Mouse (Mus musculus) left cerebral cortex, postnatal 36 days (tissue): ENCODE results near the gene Nol10. TPM values are rescaled to one million over a fixed set of nuclear protein-coding genes. Genes with fewer than 3 reads are reported as not detected.
"Not testable (repeated sequence)": the region's sequence is repeated elsewhere in the genome, so short reads cannot be mapped to it uniquely, and the experiment has no call there.

Experiments
- DNase-seq, 2 experiments: peaks; one replicate each; pipeline ENCODE4 v3.0.0; 2021 to 2022; ENCODE audit warnings: low spot score in 2 of 2, mixed read lengths in 1 of 2
- intact Hi-C: fragments of 180-260 bp; cut with DNase I; formaldehyde crosslinking; loops from one replicate; pipeline ENCODE4 v1.15.1; 2025
- total RNA-seq, 2 experiments: library from RNA; stranded (reverse); gene quantifications; 2 replicates each; pipeline ENCODE4 v1.2.3; 2021

Nol10 gene
- total RNA-seq, 2 experiments from 2014 or later: 18.5 to 20.3 TPM

GRCm38 (mm10) chr12:17445251-17445650, 97.0 kb downstream of the Nol10 start:
- intact Hi-C loops: no loop called here
- DNase-seq: no peak

DNA sequence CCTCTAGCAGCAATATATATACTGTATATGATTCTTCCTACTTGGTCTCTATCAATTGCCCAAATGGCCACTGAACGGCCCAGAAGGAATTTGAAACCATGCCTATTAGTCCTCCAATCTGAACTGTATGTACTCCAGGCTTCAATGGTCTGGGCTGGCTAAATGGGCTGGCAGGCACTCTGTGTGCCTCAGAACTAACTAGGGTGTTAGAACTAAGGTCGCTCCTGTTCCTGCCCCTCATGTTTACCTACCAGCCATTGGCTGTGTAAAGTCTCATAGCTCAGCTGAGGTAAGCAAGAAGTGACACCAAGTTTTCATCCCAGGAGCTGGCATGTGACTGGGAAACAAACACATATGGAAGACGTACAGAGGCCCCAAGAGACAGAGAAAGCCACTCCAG, 100.5 kb downstream of the Nol10 start:
- intact Hi-C loops: no loop called here
- DNase-seq: no peak

- intact Hi-C loops: no loop called here
- no peak for DNase-seq
Observed at GRCm38 (mm10) chr12:17449661-17450091, 101.4 kb downstream of the Nol10 start.

DNA sequence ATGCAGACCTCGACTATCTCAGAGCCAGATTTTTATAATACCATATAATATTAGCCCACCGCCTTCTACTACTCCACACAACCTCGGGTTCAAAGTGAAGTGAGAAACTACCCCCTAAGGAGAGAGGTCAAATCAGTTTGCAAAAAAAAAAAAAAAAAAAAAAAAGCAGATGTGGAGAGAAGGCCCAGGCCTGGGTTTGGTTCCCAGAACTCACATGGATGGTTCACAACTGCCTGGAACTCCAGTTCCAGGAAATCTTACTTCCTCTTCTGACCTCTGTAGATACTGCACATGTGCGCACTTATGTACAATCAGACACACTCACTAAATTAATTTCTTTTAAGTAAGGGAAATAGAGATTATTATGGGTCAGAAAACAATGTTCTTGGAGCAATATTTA, 102.2 kb downstream of the Nol10 start:
- DNase-seq: no peak
- intact Hi-C loops: no loop called here

GRCm38 (mm10) chr12:17450908-17451307, 102.7 kb downstream of the Nol10 start:
- DNase-seq: no peak
- intact Hi-C loops: no loop called here

DNA sequence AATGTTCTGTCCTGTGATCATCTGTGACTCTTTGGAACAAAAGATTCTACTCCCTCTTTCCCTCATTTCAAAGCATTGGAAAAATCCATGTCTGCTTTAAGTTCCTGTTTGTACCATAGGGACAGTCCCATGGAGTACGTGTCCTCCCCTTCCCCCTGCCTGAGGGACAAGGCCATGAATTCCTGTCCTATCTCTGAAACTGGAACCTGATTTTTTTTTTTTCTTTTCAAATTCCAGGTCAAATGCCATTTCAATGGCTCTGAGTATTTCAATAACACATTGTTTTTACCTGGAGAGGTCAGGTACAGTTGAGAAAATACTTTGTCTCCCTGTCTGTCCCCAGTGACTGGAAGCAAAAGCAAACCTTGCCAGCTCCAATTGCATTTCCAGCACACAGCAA, 104.0 kb downstream of the Nol10 start:
- DNase-seq: no peak
- intact Hi-C loops: no loop called here

GRCm38 (mm10) chr12:17453918-17454317, 105.7 kb downstream of the Nol10 start:
- DNase-seq: no peak
- intact Hi-C loops: no loop called here

DNA sequence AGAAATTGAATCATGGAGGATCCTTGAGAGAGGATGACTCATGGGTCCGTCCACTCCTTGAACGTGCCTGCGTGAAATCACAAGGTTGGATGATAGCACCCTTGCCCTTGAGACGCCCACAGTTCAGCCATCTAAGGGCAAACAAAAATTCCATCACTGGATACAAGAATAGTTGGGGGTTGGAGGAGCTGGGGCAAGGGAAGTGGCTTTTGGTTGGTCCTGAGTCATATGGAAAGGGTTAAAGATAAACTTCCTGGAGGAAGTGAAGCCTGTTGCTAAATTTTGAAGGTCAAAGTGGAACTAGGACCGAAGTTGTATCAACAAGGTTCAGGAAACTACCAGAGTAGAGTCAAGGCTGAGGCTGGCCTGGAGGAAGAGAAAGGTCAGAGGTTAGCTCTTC, 106.8 kb downstream of the Nol10 start:
- DNase-seq: no peak
- intact Hi-C loops: no loop called here

DNA sequence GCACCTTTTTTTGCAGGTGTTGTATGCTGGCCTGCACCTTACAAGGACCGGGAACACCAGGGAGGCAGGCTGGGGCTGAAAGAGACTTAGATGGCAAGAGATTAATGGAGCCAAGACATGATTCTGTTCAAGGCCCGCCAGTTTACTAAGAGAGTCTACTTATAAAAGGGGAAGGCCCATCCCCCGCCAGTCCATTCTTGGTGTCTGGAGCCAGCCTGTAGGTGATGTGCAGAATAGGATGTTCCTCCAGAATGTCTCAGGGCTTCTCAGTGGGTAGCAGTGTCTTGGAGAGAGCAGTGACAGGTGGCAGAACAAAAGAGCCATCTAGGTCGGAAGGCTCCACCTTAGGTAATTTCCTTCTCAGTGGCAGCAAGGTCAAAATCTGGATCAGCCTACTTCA, 111.0 kb downstream of the Nol10 start:
- intact Hi-C loops, DNase-seq: not testable (repeated sequence)

DNA sequence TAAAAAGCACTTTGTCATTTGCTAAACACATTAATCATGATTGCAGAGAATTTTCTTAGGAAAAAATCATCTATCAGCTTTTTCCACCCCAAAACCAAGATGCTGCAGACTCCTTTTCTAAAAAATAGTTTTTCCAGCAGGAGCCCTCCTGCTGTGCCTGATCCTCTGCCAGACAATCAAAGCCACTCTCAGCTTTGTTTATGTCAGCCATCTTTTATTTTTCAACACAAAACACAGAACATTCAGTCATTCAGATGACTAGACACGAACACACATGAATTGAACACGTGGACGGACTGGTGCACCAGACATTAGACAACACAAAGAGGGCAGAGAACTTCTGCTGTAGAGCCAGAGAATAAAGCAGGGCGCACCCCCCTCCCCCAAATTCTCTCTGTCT, 115.4 kb downstream of the Nol10 start:
- intact Hi-C loops: no loop called here
- DNase-seq: no peak

- intact Hi-C loops, DNase-seq: not testable (repeated sequence)
Observed at GRCm38 (mm10) chr12:17464550-17464949, 116.3 kb downstream of the Nol10 start.

- intact Hi-C loops: no loop called here
Observed at GRCm38 (mm10) chr12:17466791-17467190, 118.5 kb downstream of the Nol10 start.

GRCm38 (mm10) chr12:17468359-17468758, 120.1 kb downstream of the Nol10 start:
- DNase-seq: no peak
- intact Hi-C loops: no loop called here

More at GRCm38 (mm10) chr12:17466791-17467190, 118.5 kb downstream of the Nol10 start:
- no peak for DNase-seq

GRCm38 (mm10) chr12:17469869-17470268, 121.6 kb downstream of the Nol10 start:
- DNase-seq: no peak
- intact Hi-C loops: no loop called here

GRCm38 (mm10) chr12:17470528-17470927, 122.3 kb downstream of the Nol10 start:
- intact Hi-C loops, DNase-seq: not testable (repeated sequence)

DNA sequence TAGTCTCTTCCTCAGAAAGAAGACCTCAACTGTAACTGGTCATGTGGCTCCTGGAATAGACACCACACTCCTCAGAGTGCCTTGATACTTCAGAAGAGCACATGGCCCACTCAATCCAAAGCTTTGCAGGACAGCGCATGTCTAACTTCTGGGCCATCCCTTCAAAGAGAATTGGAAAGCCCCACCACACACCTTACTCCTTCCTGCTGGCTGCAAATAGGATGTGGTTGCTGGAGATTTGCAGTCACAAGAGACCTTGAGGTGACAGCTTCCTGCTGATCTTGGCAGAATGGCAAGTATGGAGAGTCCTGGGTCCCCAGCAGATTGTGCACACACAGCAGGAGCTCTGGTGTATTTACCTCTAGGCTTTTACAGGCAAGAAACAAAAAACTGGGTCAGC, 123.1 kb downstream of the Nol10 start:
- intact Hi-C loops: no loop called here
- DNase-seq: no peak

- intact Hi-C loops: no loop called here
- no peak for DNase-seq
Observed at GRCm38 (mm10) chr12:17473128-17473527, 124.9 kb downstream of the Nol10 start.

GRCm38 (mm10) chr12:17473862-17474261, 125.6 kb downstream of the Nol10 start:
- intact Hi-C loops: no loop called here
- DNase-seq: no peak

- intact Hi-C loops: no loop called here
- DNase-seq: no peak
Observed at GRCm38 (mm10) chr12:17474681-17475080, 126.4 kb downstream of the Nol10 start.

- intact Hi-C loops: no loop called here
- DNase-seq: no peak
Observed at GRCm38 (mm10) chr12:17475146-17475545, 126.9 kb downstream of the Nol10 start.

DNA sequence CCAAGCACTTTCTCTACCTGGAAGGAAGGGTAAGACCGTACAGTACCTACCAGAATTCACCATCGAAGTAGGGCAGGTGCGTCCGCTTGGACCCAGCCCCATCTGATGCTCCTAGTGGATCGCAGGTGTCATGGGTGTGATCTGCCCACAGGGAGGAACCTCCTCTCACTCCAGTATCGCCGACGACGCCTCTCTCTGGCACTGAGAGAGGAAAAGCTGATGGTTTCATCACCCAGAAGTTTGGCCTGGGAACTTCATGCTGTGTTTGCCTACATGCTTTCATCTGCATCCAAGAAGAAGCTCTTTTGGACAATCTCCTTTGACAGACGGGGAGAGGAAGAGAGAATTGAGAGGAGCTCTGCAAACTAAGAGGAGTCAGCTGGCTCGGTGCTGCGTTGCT, 129.9 kb downstream of the Nol10 start:
- intact Hi-C loops: no loop called here
- DNase-seq: no peak

DNA sequence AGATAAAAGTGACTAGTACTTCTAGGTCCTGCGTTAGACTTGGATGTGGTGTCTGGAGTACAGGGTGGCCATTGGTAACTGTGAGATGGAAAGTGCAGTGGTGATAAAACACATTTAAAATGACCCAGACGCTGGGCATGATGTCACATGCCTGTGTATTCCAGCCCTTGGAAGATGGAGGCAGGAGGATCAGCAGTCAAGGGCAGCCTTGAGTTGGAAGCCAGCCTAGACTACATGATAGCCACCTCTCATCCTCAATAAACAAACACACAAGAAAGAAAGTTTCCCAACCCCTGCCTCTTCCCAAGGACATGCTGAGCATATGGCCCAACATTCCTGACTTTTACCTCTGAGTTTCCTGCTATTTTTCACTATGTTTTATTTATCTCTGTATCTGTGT, 130.6 kb downstream of the Nol10 start:
- no peak for DNase-seq
- intact Hi-C loops: no loop called here
